Mouse (Mus musculus) right cerebral cortex, adult 2 months (tissue): ENCODE results near the gene Sprr2b.
"Not testable (repeated sequence)": the region's sequence is repeated elsewhere in the genome, so short reads cannot be mapped to it uniquely, and the experiment has no call there.

Experiments used
- DNase-seq, 2 experiments: peaks; one replicate each; pipeline ENCODE4 v3.0.0; 2021 to 2022; ENCODE audit warnings: low spot score in 2 of 2

The Sprr2b gene

GRCm38 (mm10) chr3:92316320-92316719 is at the start of gene Sprr2b:
Gene Sprr2b (plus strand): TSS chr3:92316620.
- DNase-seq: no peak

DNA sequence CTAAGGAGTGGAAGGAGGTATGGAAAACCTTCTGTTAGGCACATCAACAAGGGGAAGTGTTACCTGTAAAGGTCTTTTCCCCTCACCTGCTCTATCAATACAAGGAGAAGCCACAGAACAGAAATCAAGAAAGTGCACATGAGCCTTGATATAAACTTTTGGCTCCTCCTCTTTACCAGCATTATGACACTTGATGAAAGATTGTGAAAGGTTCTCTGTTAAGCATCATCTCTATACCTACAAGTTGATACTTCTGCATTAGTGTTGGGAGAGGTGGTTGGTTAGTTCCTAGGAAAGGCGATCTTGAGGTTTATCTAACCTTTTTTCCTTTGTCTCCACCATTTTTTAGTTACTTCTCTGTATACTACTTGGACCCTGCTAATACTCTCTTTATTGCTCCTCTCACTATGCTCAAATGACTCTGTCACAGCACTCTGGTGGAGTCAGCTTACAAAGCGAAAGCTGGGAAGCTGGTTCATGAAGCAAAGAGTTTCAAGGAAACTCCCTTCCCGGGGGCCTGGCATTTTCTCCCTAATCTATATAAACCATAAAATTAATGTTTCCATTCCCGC is 44.9 kb upstream of the Sprr2b start:
- not testable (repeated sequence) for DNase-seq

- not testable (repeated sequence) for DNase-seq
Measured at GRCm38 (mm10) chr3:92273504-92273903, 42.9 kb upstream of the Sprr2b start.

DNA sequence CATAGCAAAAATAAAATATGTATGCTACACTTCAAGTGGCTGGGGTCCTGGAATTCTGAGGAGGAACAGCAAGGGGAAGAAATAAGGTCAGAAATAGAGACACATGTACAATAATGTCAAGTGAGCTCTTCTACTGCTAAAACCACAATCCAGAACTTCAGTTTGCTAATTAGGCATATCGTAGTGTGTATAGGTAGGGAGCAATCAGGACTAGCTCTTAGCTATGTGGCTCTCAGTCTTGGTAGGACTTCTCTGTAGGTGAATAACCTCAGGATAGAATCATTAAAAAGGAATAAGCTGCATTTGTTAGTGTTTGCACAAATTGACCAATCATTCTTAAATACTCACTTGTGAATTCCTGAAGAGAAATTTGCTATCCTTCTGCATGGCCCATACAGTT is 42.4 kb upstream of the Sprr2b start:
- not testable (repeated sequence) for DNase-seq

- not testable (repeated sequence) for DNase-seq
Measured at GRCm38 (mm10) chr3:92279663-92280062, 36.8 kb upstream of the Sprr2b start.

- DNase-seq: not testable (repeated sequence)
Measured at GRCm38 (mm10) chr3:92280963-92281606, 35.3 kb upstream of the Sprr2b start.

DNA sequence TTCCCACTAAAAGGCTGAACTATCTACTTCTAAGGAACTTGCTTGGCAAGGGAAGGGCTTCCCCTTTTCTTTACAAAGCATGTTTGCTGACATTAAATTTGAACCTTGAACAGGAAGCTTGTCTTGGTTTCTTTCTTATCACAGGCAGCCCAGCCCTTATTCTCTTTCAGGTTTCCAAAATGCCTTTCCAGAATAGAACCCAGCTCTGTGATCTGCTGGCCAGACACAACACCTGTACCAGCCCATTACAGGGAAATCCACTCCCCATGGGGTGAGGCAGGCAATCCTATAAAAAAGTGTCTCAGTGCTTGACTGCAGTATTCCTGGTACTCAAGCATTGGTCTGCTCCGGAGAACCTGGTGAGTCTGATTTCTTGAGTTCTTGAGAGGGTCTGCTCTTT is 31.3 kb upstream of the Sprr2b start, which contains the start of gene Sprr2a3:
Sprr2a3 (plus strand) TSS at position 317 of the 400 bp plus-strand sequence.
- DNase-seq: not testable (repeated sequence)

DNA sequence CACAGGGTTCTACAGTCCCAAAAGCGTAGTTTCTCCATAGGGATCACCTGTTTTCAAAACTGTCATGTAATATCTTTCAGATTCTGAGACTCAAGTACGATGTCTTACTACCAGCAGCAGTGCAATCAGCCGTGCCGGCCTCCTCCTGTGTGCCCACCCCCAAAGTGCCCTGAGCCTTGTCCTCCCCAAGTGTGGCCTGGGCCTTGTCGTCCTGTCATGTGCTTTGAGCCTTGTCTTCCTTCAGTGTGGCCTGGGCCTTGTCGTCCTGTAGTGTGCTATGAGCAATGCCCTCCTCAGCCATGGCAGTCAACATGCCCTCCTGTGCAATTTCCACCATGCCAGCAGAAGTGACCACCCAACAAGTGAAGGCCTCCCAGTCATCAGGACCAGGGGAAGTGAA is 27.9 kb upstream of the Sprr2b start:
- not testable (repeated sequence) for DNase-seq

- no peak for DNase-seq
Measured at GRCm38 (mm10) chr3:92307406-92307805, 9.0 kb upstream of the Sprr2b start.

DNA sequence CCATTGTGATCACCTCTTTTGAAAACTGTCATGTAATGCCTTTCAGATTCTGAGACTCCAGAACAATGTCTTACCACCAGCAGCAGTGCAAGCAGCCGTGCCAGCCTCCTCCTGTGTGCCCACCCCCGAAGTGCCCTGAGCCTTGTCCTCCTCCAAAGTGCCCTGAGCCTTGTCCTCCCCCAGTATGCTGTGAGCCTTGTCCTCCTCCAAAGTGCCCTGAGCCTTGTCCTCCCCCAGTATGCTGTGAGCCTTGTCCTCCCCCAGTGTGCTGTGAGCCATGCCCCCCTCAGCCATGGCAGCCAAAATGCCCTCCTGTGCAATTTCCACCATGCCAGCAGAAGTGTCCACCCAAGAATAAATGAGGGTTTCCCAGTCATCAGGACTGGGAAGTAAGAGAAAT is 964 bp downstream of the Sprr2b start:
- DNase-seq: no peak

DNA sequence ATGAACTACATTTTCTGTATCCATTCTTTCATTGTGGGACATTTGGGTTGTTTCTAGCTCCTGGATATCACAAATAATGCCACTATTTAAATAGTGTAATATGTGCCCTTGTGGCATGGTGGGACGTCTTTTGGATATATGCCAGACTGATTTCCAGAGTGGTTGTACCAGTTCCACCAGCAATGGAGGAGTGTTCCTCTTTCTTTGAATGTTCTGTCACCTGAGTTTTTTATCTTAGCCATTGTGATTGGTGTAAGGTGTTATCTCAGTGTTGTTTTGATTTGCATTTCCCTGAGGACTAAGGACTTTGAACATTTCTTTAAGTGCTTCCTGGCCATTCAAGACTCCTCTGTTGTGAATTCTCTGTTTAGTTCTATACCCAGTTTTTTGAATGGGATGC is 19.9 kb downstream of the Sprr2b start:
- no peak for DNase-seq

GRCm38 (mm10) chr3:92338840-92339239 is 22.4 kb downstream of the Sprr2b start, which contains the start of gene Sprr2d:
Gene Sprr2d (plus strand): TSS chr3:92339140.
- no peak for DNase-seq

DNA sequence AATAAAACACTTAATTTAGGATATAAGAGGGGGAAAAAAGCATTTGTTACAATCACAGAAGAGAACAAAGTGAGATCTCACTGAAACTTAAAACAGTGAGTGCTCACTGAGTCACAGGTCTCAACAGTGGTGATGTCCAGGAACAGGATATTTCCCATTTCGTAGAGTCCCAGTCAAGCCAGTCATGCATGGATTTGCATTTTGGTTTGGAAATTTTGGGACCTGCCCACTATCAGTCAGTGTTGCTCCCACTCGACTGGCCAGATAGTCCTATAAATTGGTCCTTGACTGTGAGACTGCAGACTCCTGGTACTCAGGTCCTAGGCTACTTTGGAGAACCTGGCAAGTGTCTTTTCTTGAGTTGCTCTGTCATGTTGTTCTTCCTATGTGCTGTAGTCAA is 35.4 kb downstream of the Sprr2b start, which contains the start of gene Sprr2e:
Sprr2e (plus strand) TSS at position 301 of the 400 bp plus-strand sequence.
- no peak for DNase-seq

- no peak for DNase-seq
Measured at GRCm38 (mm10) chr3:92361619-92362018, 45.2 kb downstream of the Sprr2b start.

DNA sequence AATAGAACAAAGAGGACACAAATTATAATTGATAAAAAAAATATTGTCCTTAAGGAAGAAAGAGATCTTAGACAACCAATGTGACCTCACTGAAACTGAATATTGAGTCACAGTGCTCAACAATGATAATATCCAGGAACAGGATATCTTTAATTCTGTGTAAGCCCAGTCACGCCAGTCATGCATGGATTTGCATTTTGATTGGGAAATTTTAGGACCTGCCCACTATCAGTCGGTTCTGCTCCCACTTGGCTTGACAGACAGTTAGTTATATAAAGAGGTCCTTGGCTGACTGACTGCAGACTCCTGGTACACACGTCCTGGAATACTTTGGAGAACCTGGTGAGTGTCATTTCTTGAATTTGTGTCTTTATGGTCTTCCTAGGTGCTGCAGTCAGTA is 48.5 kb downstream of the Sprr2b start, which contains the start of gene Sprr2f:
Sprr2f (plus strand) TSS at position 301 of the 400 bp plus-strand sequence.
- DNase-seq: no peak
